Mouse (Mus musculus): ENCODE results near the gene H2al1g. TPM values are rescaled to one million over a fixed set of nuclear protein-coding genes. Genes with fewer than 3 reads are reported as not detected.

Gene H2al1g
- polyA plus RNA-seq, 2 experiments from 2014 or later: not detected

Other genes starting within 250 kb of the H2al1g start
- not detected for gene H2al1a, start 19.0 kb upstream of the H2al1g start, polyA plus RNA-seq (2017; shearing (Covaris generic))
- not detected for gene H2al1b, start 15.8 kb upstream of the H2al1g start, polyA plus RNA-seq (2017; shearing (Covaris generic))
- not detected for gene H2al1c, start 12.6 kb upstream of the H2al1g start, polyA plus RNA-seq (2017; shearing (Covaris generic))
- gene H2al1d, start 9.4 kb upstream of the H2al1g start, polyA plus RNA-seq (2017; shearing (Covaris generic)): not detected
- not detected for gene H2al1e, start 6.3 kb upstream of the H2al1g start, polyA plus RNA-seq (2017; shearing (Covaris generic))
- not detected for gene H2al1f, start 3.1 kb upstream of the H2al1g start, polyA plus RNA-seq (2017; shearing (Covaris generic))
- gene H2al1h, start 3.2 kb downstream of the H2al1g start, polyA plus RNA-seq (2017; shearing (Covaris generic)): not detected
- not detected for gene H2al1i, start 6.4 kb downstream of the H2al1g start, polyA plus RNA-seq (2017; shearing (Covaris generic))
- not detected for gene H2al1j, start 9.6 kb downstream of the H2al1g start, polyA plus RNA-seq (2017; shearing (Covaris generic))

Data from activated CD4-positive, CD25-positive, alpha-beta regulatory T cell, adult 4 months (primary cell).